ENCODE assay signal across 14 mouse cellular contexts in the genomic region with DNA sequence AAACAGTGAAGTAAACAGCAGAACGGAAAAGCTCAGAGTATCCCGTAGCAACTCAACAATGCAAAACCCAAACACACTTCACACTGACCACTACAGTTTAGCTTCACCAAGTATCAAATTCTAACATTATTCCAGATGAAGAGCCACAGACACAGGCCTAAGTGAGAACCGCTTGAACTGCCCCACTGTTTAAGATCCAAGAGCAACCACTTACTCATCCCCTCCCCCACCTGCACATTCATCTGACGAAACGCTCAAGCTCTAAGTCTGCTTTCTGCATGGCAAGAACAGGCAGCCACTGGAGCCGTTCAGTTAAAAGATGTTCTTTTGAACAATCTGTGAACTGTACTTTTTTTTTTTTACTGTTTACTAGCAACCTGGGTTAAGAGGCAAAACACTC. TPM values are rescaled to one million over a fixed set of nuclear protein-coding genes. Genes with fewer than 3 reads are reported as not detected.
DNase-seq lines count a peak whose midpoint lies in the region; ATAC-seq lines count a peak whose summit lies in the region.
"Had no signal": no experiment of that assay in that cellular context is flagged by ENCODE, and none has a peak within 500 bp of the region (broad histone marks: within the 10 kb centered on the region; RNA-seq: fewer than 3 reads in every experiment).

No protein-coding gene starts in this region.

- peak; percentile 58 for DNase-seq in embryo, embryonic 11 days
- DNase-seq in embryo, embryonic 9.5 days (ENCODE audit: extremely low spot score): no peak
- peak; percentile 36 for DNase-seq in thymus, postnatal 25 days
- no peak for DNase-seq in cerebellum, adult 11-12 months
- no peak for DNase-seq in urinary bladder, postnatal 14 days (ENCODE audit: low spot score)
- DNase-seq: adrenal gland, adult 8-10 months; cerebellum, adult 2 months; gastrocnemius, postnatal 36 days; kidney, postnatal 36 days; lung, embryonic 14.5 days had no signal

- WGBS in midbrain, embryonic 15.5 days: 51% methylated on average over 6 of the region's 6 CpGs
- 40% methylated on average over 6 of the region's 6 CpGs for WGBS in midbrain, embryonic 13.5 days
- WGBS in hindbrain, embryonic 16.5 days: 43% methylated on average over 6 of the region's 6 CpGs

- no peak overlapping the region for H3K27ac ChIP-seq in midbrain, embryonic 15.5 days
- H3K27ac ChIP-seq in midbrain, embryonic 13.5 days: no peak overlapping the region
- 0 out of 2 replicates have a peak overlapping the region, but pooled peaks have one; percentile 41 for H3K27ac ChIP-seq in hindbrain, embryonic 16.5 days (ENCODE audit: low read depth, low read length)

- H3K9ac ChIP-seq in midbrain, embryonic 15.5 days: no peak overlapping the region
- H3K9ac ChIP-seq in midbrain, embryonic 13.5 days (replicated peaks): no peak overlapping the region
- no peak overlapping the region for H3K9ac ChIP-seq in hindbrain, embryonic 16.5 days (ENCODE audit: low read depth, low read length)
- H3K9ac ChIP-seq: lung, embryonic 14.5 days had no signal

- H3K27me3 ChIP-seq in midbrain, embryonic 15.5 days (replicated peaks): no peaks in the 10 kb centered on the region
- H3K27me3 ChIP-seq in midbrain, embryonic 13.5 days: 0 out of 2 replicates have a peak, but pooled peaks cover 3% of the 10 kb centered on the region
- no peaks in the 10 kb centered on the region for H3K27me3 ChIP-seq in hindbrain, embryonic 16.5 days (replicated peaks; ENCODE audit: control insufficient read depth, insufficient read depth, low read length)

- ATAC-seq in midbrain, embryonic 15.5 days (replicated peaks): peak; percentile 31; the same call in 1 of the 2 replicates
- ATAC-seq in midbrain, embryonic 13.5 days: no peak
- peak; percentile 66; the same call in 1 of the 2 replicates for ATAC-seq in hindbrain, embryonic 16.5 days

- H3K4me1 ChIP-seq in midbrain, embryonic 15.5 days: no peaks in the 10 kb centered on the region
- H3K4me1 ChIP-seq in midbrain, embryonic 13.5 days (replicated peaks): peaks cover 12% of the 10 kb centered on the region
- H3K4me1 ChIP-seq in hindbrain, embryonic 16.5 days (ENCODE audit: control insufficient read depth, insufficient read depth, low read depth, low read length): peaks cover 8% of the 10 kb centered on the region

- no peak overlapping the region for H3K4me2 ChIP-seq in midbrain, embryonic 15.5 days
- no peak overlapping the region for H3K4me2 ChIP-seq in midbrain, embryonic 13.5 days (replicated peaks)
- H3K4me2 ChIP-seq in hindbrain, embryonic 16.5 days (ENCODE audit: low read length): no peak overlapping the region
- H3K4me2 ChIP-seq: lung, embryonic 14.5 days had no signal

- no peaks in the 10 kb centered on the region for H3K9me3 ChIP-seq in midbrain, embryonic 15.5 days
- H3K9me3 ChIP-seq in midbrain, embryonic 13.5 days: no peaks in the 10 kb centered on the region
- no peaks in the 10 kb centered on the region for H3K9me3 ChIP-seq in hindbrain, embryonic 16.5 days (ENCODE audit: control insufficient read depth, low read length)

- H3K4me3 ChIP-seq in midbrain, embryonic 15.5 days: no peak overlapping the region
- no peak overlapping the region for H3K4me3 ChIP-seq in midbrain, embryonic 13.5 days (replicated peaks)
- H3K4me3 ChIP-seq in hindbrain, embryonic 16.5 days (ENCODE audit: low read length): no peak overlapping the region
- H3K4me3 ChIP-seq: myocyte had no signal

- no peaks in the 10 kb centered on the region for H3K36me3 ChIP-seq in midbrain, embryonic 15.5 days (replicated peaks)
- H3K36me3 ChIP-seq in midbrain, embryonic 13.5 days: no peaks in the 10 kb centered on the region
- no peaks in the 10 kb centered on the region for H3K36me3 ChIP-seq in hindbrain, embryonic 16.5 days (ENCODE audit: control insufficient read depth, insufficient read depth, low read length)

RNA-seq across cellular contexts. Expression of gene Lrrc1, which starts 32.5 kb away (rescaled TPM):
- polyA plus RNA-seq in midbrain, embryonic 15.5 days (2015; fragmentation: Nextera tagmentation; extraction: Ambion mirVana): 5.2 and 6.6 TPM in 2 replicates
- polyA plus RNA-seq in midbrain, embryonic 13.5 days (2015; fragmentation: Nextera tagmentation; extraction: Ambion mirVana): 4.8 and 5.0 TPM in 2 replicates
- polyA plus RNA-seq in hindbrain, embryonic 16.5 days (2015; fragmentation: Nextera tagmentation; extraction: Ambion mirVana): 5.0 and 5.5 TPM in 2 replicates

Comparison
In these comparisons a context has a peak if more than half of its experiments do, and no peak if none do; other contexts are left out.
1. DNase-seq: peak in embryo, embryonic 11 days (single experiment) and thymus, postnatal 25 days (single experiment); none in embryo, embryonic 9.5 days (single experiment), cerebellum, adult 11-12 months (single experiment) and urinary bladder, postnatal 14 days (single experiment).